Mouse (Mus musculus): ENCODE measurements around the gene Ctr9. TPM values are rescaled to one million over a fixed set of nuclear protein-coding genes. Genes with fewer than 3 reads are reported as not detected.

Gene Ctr9
- polyA plus RNA-seq, 1 experiment from 2014 or later = 75.6 TPM

- H3K9me3 ChIP-seq (ENCODE audit: control insufficient read depth, low read length) = no peaks in the 10 kb centered on the region
- peak overlapping the region; percentile 100 for H3K27ac ChIP-seq (ENCODE audit: low read depth, low read length)
- peak overlapping the region; percentile 99 for H3K4me3 ChIP-seq (ENCODE audit: low read depth, low read length)
- H3K36me3 ChIP-seq (ENCODE audit: control insufficient read depth, insufficient read depth, low read length) = peaks cover 41% of the 10 kb centered on the region
- peaks cover 25% of the 10 kb centered on the region for H3K4me1 ChIP-seq (ENCODE audit: control insufficient read depth, insufficient read depth, low read length)
- peak overlapping the region; percentile 88 for H3K4me2 ChIP-seq (ENCODE audit: low read depth, low read length)
- H3K27me3 ChIP-seq (ENCODE audit: control insufficient read depth, insufficient read depth, low read length) = no peaks in the 10 kb centered on the region
- WGBS = under 1% methylated on average over 83 of the region's 83 CpGs
- H3K9ac ChIP-seq (replicated peaks; ENCODE audit: low read depth, low read length) = peak overlapping the region; percentile 99
- ATAC-seq (ENCODE audit: low read depth) = peak; percentile 74
Observed at GRCm38 (mm10) chr7:111082043-111082821, 53.5 kb downstream of the Ctr9 start.

DNA sequence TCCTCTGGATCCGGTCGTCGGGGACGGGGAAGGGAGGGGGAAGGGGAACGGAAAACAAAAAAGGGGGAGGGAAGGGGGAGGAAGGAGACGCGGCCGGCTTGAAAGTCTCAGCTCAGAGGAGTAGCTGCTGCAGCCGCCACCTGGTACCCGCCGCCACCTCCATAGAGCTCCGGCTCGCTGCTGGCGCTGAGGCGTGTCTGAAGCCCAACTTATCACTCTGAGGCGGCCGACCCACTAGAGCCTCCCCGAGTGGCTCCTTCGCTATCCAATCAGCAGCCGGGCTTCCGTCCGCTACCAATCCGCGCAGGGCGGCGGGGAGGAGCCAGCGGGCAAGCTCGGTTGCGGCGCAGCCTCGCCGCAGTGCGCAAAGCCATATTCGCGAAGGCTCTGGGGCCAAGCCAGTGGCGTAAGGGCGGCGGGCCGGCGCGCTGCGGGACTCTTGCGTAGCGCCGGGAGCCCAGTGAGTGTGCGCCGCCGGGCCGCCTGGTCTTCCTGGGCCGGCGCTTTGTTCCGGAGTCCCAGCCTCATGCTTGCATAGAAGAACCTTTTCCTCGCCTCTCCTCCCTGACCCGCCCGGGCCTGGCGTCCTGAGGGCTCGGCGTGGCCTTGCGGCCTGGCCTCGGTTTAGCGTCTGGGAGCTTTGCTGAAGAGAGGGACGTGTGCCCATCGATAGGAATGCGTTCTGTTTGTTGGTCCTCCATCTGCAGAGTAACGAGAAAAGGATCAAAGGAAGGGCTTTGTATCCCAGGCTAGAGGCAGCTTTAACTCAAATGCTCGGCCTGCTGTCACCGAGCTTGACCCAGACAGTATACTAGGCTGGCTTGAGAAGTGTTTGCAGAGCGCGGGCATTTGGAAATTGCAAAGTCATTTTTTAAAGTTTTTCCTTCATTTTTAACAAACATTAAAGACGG is 54.3 kb downstream of the Ctr9 start, which contains the start of gene Eif4g2:
Gene Eif4g2, minus strand, starts transcription at position 209 of the 911 bp plus-strand sequence.
- Histone ChIP-seq H3K9me3 (ENCODE audit: control insufficient read depth, low read length) (no peaks in the 10 kb centered on the region), H3K27me3 (ENCODE audit: control insufficient read depth, insufficient read depth, low read length) (no peaks in the 10 kb centered on the region), H3K36me3 (ENCODE audit: control insufficient read depth, insufficient read depth, low read length) (peaks cover 32% of the 10 kb centered on the region), H3K4me3 (ENCODE audit: low read depth, low read length) (peak within 1 kb of the TSS; percentile 99), H3K4me1 (ENCODE audit: control insufficient read depth, insufficient read depth, low read length) (peaks cover 25% of the 10 kb centered on the region), H3K4me2 (ENCODE audit: low read depth, low read length) (peak within 1 kb of the TSS; percentile 88), H3K27ac (ENCODE audit: low read depth, low read length) (peak within 1 kb of the TSS; percentile 100), H3K9ac (replicated peaks; ENCODE audit: low read depth, low read length) (peak within 1 kb of the TSS; percentile 99)
- under 1% methylated on average over 64 of the region's 70 CpGs for WGBS
- peak; percentile 99 for ATAC-seq (ENCODE audit: low read depth)

- peak overlapping the region; percentile 100 for H3K27ac ChIP-seq (ENCODE audit: low read depth, low read length)
- ATAC-seq (ENCODE audit: low read depth) = no peak
- H3K4me1 ChIP-seq (ENCODE audit: control insufficient read depth, insufficient read depth, low read length) = peaks cover 25% of the 10 kb centered on the region
- 12% methylated on average over 4 of the region's 4 CpGs for WGBS
- no peaks in the 10 kb centered on the region for H3K27me3 ChIP-seq (ENCODE audit: control insufficient read depth, insufficient read depth, low read length)
- H3K4me3 ChIP-seq (ENCODE audit: low read depth, low read length) = peak overlapping the region; percentile 99
- peaks cover 26% of the 10 kb centered on the region for H3K36me3 ChIP-seq (ENCODE audit: control insufficient read depth, insufficient read depth, low read length)
- peak overlapping the region; percentile 99 for H3K9ac ChIP-seq (replicated peaks; ENCODE audit: low read depth, low read length)
- H3K4me2 ChIP-seq (ENCODE audit: low read depth, low read length) = peak overlapping the region; percentile 64
- H3K9me3 ChIP-seq (ENCODE audit: control insufficient read depth, low read length) = no peaks in the 10 kb centered on the region
Observed at GRCm38 (mm10) chr7:111083733-111084120, 55.0 kb downstream of the Ctr9 start.

DNA sequence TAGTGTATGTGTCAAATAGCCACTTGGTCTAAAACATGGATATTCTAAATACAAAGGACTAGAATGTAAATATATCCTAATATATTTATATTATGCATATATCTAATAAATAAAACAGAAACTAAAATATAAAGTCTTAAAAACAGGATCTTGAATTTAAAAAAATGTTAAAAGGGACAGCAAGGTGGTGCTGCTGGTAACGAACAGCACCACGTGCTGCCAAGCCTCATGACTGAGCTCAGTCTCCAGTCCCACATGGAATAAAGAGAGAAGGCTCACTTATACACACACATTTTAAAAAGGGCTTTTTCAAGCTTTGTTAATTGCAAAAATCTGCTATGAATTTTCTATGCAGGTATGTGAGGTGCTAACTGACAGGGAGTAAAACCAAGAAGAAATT is 55.7 kb downstream of the Ctr9 start:
- Histone ChIP-seq H3K36me3 (ENCODE audit: control insufficient read depth, insufficient read depth, low read length) (peaks cover 19% of the 10 kb centered on the region), H3K4me2 (ENCODE audit: low read depth, low read length) (no peak overlapping the region), H3K4me3 (ENCODE audit: low read depth, low read length) (no peak overlapping the region), H3K27ac (ENCODE audit: low read depth, low read length) (no peak overlapping the region), H3K27me3 (ENCODE audit: control insufficient read depth, insufficient read depth, low read length) (no peaks in the 10 kb centered on the region), H3K9me3 (ENCODE audit: control insufficient read depth, low read length) (no peaks in the 10 kb centered on the region), H3K4me1 (ENCODE audit: control insufficient read depth, insufficient read depth, low read length) (peaks cover 20% of the 10 kb centered on the region), H3K9ac (replicated peaks; ENCODE audit: low read depth, low read length) (no peak overlapping the region)
- no peak for ATAC-seq (ENCODE audit: low read depth)
- 44% methylated on average over 2 of the region's 2 CpGs for WGBS

DNA sequence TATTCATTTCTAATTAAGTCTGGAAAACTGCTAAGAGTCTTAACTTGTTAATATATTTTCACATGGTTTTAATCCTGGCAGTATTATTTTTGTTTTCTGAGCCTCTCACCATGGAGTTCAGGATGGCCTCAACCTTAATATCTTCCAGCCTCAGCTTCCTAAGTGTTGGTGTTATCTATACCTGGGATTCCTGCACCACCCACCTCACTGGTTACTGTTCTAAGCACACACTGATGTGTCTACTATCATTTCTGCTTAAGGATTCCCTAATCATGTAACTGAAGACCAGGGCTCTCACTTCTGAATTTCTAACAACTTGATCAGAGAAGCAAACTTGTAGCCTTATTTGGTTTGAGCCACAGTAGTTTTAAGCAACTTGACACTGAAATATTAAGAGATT is 56.4 kb downstream of the Ctr9 start:
- no peak overlapping the region for H3K4me3 ChIP-seq (ENCODE audit: low read depth, low read length)
- H3K4me2 ChIP-seq (ENCODE audit: low read depth, low read length) = no peak overlapping the region
- no peaks in the 10 kb centered on the region for H3K27me3 ChIP-seq (ENCODE audit: control insufficient read depth, insufficient read depth, low read length)
- no peaks in the 10 kb centered on the region for H3K9me3 ChIP-seq (ENCODE audit: control insufficient read depth, low read length)
- peaks cover 13% of the 10 kb centered on the region for H3K4me1 ChIP-seq (ENCODE audit: control insufficient read depth, insufficient read depth, low read length)
- ATAC-seq (ENCODE audit: low read depth) = no peak
- peaks cover 12% of the 10 kb centered on the region for H3K36me3 ChIP-seq (ENCODE audit: control insufficient read depth, insufficient read depth, low read length)
- no peak overlapping the region for H3K27ac ChIP-seq (ENCODE audit: low read depth, low read length)
- H3K9ac ChIP-seq (replicated peaks; ENCODE audit: low read depth, low read length) = no peak overlapping the region

- Histone ChIP-seq H3K9me3 (ENCODE audit: control insufficient read depth, low read length) (no peaks in the 10 kb centered on the region), H3K9ac (replicated peaks; ENCODE audit: low read depth, low read length) (no peak overlapping the region), H3K27ac (ENCODE audit: low read depth, low read length) (no peak overlapping the region), H3K4me2 (ENCODE audit: low read depth, low read length) (no peak overlapping the region), H3K36me3 (ENCODE audit: control insufficient read depth, insufficient read depth, low read length) (no peaks in the 10 kb centered on the region), H3K27me3 (ENCODE audit: control insufficient read depth, insufficient read depth, low read length) (no peaks in the 10 kb centered on the region), H3K4me1 (ENCODE audit: control insufficient read depth, insufficient read depth, low read length) (no peaks in the 10 kb centered on the region), H3K4me3 (ENCODE audit: low read depth, low read length) (no peak overlapping the region)
- ATAC-seq (ENCODE audit: low read depth) = no peak
- WGBS = 83% methylated on average over 2 of the region's 2 CpGs
Observed at GRCm38 (mm10) chr7:111095169-111095568, 66.4 kb downstream of the Ctr9 start.

DNA sequence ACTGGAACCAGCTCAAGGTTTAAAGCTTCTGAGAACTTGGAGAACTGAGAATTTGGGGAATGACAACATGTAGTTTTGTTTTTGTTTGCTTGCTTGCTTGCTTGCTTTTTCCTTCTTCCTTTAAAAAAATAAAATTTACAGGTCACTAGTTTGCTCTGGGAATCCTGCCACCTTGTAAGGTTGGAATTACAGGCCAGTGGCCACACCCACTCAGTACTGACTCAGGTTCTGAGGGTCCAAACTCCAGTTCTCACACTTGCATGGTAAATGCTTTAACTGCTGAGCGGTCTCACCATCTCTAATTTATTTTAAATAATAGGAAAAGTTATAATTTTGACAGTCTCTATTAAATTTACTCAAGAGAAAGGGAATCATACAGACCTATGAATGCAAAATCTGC is 69.4 kb downstream of the Ctr9 start:
- Histone ChIP-seq H3K4me3 (ENCODE audit: low read depth, low read length) (no peak overlapping the region), H3K27me3 (ENCODE audit: control insufficient read depth, insufficient read depth, low read length) (no peaks in the 10 kb centered on the region), H3K4me2 (ENCODE audit: low read depth, low read length) (no peak overlapping the region), H3K9me3 (ENCODE audit: control insufficient read depth, low read length) (no peaks in the 10 kb centered on the region), H3K27ac (ENCODE audit: low read depth, low read length) (no peak overlapping the region), H3K9ac (replicated peaks; ENCODE audit: low read depth, low read length) (no peak overlapping the region), H3K36me3 (ENCODE audit: control insufficient read depth, insufficient read depth, low read length) (no peaks in the 10 kb centered on the region), H3K4me1 (ENCODE audit: control insufficient read depth, insufficient read depth, low read length) (no peaks in the 10 kb centered on the region)
- 95% methylated on average over 1 of the region's 1 CpGs for WGBS
- ATAC-seq (ENCODE audit: low read depth) = no peak
